Mouse (Mus musculus): ENCODE measurements around the gene Faim. TPM values are rescaled to one million over a fixed set of nuclear protein-coding genes. Genes with fewer than 3 reads are reported as not detected.
A peak's percentile ranks its signal among the peaks of the same experiment; 100 is the strongest.

Gene Faim
- polyA plus RNA-seq, 1 experiment from 2014 or later = 97.0 TPM

DNA sequence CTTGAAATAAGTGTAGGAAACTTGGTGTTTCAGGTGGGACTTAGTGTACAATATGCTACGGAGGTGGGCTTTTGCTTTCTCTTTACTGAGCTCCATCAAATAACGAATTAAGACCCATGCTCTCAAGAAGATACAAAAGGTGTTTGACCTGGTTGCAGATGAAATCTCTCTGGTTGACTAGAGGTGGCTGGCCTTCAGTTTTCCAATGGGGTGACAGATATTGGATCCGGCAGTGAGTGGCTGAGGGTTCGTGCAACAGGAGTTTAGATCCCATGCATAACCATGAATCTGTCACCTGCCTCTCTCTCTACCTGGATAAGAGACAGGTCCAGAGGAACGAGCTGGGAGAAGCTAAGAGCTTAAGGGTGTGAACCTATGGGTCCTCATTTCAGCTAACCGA lies 27.5 kb upstream of the Faim start:
- WGBS = 4% methylated on average over 6 of the region's 6 CpGs
- Histone ChIP-seq H3K4me2 (no peak overlapping the region), H3K4me3 (0 out of 2 replicates have a peak overlapping the region, but pooled peaks have one; percentile 15), H3K9me3 (replicated peaks) (no peaks in the 10 kb centered on the region), H3K9ac (no peak overlapping the region), H3K4me1 (peaks cover 29% of the 10 kb centered on the region), H3K27me3 (peaks cover 99% of the 10 kb centered on the region), H3K36me3 (ENCODE audit: poor library complexity, severe bottlenecking) (no peaks in the 10 kb centered on the region), H3K27ac (no peak overlapping the region)
- no peak for ATAC-seq

DNA sequence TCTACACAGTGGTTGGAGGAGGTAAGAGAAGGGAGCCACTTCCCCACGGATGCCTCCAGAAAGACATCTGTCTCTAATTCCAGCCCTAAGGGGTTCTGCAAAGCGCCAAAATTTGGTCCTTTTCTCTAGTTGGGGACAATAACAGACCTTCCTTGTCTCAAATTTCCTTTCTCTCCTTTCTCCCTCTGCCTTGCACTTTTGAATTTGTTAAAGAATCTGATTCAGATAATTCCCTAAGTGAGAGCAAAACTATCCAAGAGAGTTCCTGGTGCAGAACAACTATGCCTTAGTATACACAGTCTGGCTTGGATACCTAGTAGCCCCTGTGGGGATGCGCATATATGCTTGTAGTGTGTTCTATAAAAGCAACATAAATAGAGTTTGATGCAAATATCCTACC lies 26.3 kb upstream of the Faim start:
- no peaks in the 10 kb centered on the region for H3K36me3 ChIP-seq (ENCODE audit: poor library complexity, severe bottlenecking)
- H3K9ac ChIP-seq = no peak overlapping the region
- H3K27ac ChIP-seq = no peak overlapping the region
- no peaks in the 10 kb centered on the region for H3K9me3 ChIP-seq (replicated peaks)
- H3K4me1 ChIP-seq = peaks cover 24% of the 10 kb centered on the region
- H3K4me3 ChIP-seq = no peak overlapping the region
- no peak for ATAC-seq
- WGBS = 24% methylated on average over 3 of the region's 3 CpGs
- peaks cover 98% of the 10 kb centered on the region for H3K27me3 ChIP-seq
- no peak overlapping the region for H3K4me2 ChIP-seq

DNA sequence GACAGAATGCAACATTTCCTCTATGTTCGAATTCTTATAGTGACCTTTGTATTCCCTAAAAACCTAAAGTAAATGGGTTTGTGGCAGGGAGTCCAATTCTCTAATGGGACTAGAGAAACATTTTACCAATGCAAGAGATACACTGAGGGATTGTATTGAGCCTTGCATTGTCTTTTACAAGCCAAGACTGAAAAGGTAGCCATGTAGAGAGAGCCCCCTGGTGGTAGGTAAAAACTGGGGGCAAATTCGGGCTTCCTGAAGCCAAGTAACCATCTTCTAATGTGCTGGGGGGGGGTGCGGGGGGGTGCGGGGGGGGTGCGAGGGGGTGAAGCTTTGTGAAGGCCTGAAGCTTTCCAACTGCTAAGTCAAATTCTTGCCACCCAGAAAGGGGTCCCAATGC lies 25.8 kb upstream of the Faim start:
- H3K9ac ChIP-seq = no peak overlapping the region
- H3K4me2 ChIP-seq = no peak overlapping the region
- H3K4me3 ChIP-seq = no peak overlapping the region
- peaks cover 19% of the 10 kb centered on the region for H3K4me1 ChIP-seq
- H3K9me3 ChIP-seq (replicated peaks) = no peaks in the 10 kb centered on the region
- H3K36me3 ChIP-seq (ENCODE audit: poor library complexity, severe bottlenecking) = no peaks in the 10 kb centered on the region
- 14% methylated on average over 5 of the region's 5 CpGs for WGBS
- H3K27me3 ChIP-seq = peaks cover 98% of the 10 kb centered on the region
- H3K27ac ChIP-seq = no peak overlapping the region
- ATAC-seq = no peak

- H3K27ac ChIP-seq = no peak overlapping the region
- H3K9me3 ChIP-seq (replicated peaks) = no peaks in the 10 kb centered on the region
- H3K4me3 ChIP-seq = no peak overlapping the region
- no peak overlapping the region for H3K4me2 ChIP-seq
- H3K36me3 ChIP-seq (ENCODE audit: poor library complexity, severe bottlenecking) = no peaks in the 10 kb centered on the region
- no peak for ATAC-seq
- 2% methylated on average over 22 of the region's 22 CpGs for WGBS
- peaks cover 4% of the 10 kb centered on the region for H3K4me1 ChIP-seq
- H3K27me3 ChIP-seq = peaks cover 98% of the 10 kb centered on the region
- H3K9ac ChIP-seq = no peak overlapping the region
These were observed 24.3 kb upstream of the Faim start for GRCm38 (mm10) chr9:98961591-98962477.

DNA sequence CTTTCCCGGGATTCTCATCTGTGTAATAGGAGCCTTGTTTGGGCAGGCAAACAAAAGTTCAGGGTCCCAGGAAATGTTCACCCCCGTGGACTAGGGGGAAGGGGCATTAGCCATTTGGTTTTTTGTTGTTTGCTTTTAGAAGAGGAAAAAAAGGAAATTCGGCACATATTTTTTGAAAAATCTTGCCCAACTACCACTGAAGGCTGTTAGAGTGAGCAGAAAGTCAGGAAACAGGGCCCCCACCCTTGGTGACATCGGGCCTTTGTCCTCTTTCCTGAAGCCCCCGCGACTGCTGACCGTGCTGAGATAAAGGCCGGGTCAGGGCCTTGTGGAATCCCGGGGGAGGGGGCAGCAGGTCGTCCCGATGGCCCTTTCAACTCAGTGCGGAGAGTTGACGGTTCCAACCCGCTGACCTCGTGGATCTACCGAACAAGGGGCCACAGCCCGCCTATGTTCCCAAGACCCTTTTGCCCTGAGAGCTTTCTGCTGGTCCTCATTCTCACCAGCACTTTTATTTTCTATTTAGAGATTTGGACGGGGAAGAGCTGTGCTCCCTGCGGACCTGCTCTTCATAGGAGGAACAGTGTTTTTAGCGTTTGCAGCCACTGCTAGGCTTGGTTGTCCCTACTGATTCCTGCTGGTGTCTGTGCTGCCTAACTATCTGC lies 23.6 kb upstream of the Faim start:
- Histone ChIP-seq H3K4me1 (no peaks in the 10 kb centered on the region; the same call in 1 of the 2 replicates), H3K4me2 (no peak overlapping the region), H3K27ac (no peak overlapping the region), H3K4me3 (no peak overlapping the region), H3K9me3 (replicated peaks) (no peaks in the 10 kb centered on the region), H3K9ac (no peak overlapping the region), H3K27me3 (peaks cover 98% of the 10 kb centered on the region), H3K36me3 (ENCODE audit: poor library complexity, severe bottlenecking) (no peaks in the 10 kb centered on the region)
- no peak for ATAC-seq
- under 1% methylated on average over 20 of the region's 20 CpGs for WGBS

DNA sequence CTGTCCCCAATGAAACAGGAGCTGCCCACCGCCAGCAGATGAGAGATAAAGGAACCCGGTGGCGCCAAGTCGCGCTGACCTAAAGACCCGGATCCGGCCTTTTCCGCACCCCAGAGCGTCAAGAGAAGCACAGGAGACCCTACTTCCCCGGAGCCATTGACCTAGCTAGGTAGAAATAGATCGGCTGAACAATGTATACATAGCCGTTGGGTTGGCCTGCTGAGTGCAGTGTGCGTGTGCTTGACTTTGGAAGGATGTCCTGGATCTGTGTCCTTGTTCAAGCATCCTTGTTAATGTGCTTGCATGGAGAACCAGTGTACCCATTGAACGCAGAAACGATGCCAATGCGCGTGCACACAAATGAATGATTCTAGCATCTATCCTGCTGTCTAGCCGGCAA lies 22.5 kb upstream of the Faim start:
- Histone ChIP-seq H3K27me3 (peaks cover 94% of the 10 kb centered on the region), H3K27ac (no peak overlapping the region), H3K9me3 (replicated peaks) (no peaks in the 10 kb centered on the region), H3K4me2 (no peak overlapping the region), H3K4me1 (no peaks in the 10 kb centered on the region; the same call in 1 of the 2 replicates), H3K36me3 (ENCODE audit: poor library complexity, severe bottlenecking) (no peaks in the 10 kb centered on the region), H3K4me3 (no peak overlapping the region), H3K9ac (no peak overlapping the region)
- ATAC-seq = no peak
- 2% methylated on average over 18 of the region's 18 CpGs for WGBS

DNA sequence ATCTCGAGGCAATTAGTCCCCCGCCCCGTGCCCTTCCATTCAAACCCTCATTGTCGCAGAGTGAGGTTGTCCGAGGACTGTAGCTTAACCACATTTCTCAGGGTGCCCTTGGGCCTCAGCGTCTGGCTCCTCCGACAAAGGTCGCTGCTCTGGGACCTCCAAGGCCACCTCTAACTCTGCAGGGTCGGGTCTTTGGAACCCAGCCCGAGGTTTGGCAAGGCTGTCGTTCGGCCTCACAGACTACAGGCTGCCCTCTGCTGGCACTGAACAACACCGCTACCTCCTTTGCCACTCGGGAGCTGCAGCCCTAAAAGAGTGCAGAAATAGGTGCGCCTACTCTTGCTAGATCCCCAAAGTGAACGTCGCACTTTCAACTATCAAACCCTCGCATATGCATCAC lies 21.1 kb upstream of the Faim start:
- Histone ChIP-seq H3K4me2 (no peak overlapping the region), H3K36me3 (ENCODE audit: poor library complexity, severe bottlenecking) (no peaks in the 10 kb centered on the region), H3K9ac (no peak overlapping the region), H3K4me1 (no peaks in the 10 kb centered on the region; the same call in 1 of the 2 replicates), H3K9me3 (replicated peaks) (no peaks in the 10 kb centered on the region), H3K4me3 (0 out of 2 replicates have a peak overlapping the region, but pooled peaks have one; percentile 10), H3K27me3 (peaks cover 94% of the 10 kb centered on the region), H3K27ac (no peak overlapping the region)
- 2% methylated on average over 18 of the region's 18 CpGs for WGBS
- peak; percentile 43; the same call in 1 of the 2 replicates for ATAC-seq

DNA sequence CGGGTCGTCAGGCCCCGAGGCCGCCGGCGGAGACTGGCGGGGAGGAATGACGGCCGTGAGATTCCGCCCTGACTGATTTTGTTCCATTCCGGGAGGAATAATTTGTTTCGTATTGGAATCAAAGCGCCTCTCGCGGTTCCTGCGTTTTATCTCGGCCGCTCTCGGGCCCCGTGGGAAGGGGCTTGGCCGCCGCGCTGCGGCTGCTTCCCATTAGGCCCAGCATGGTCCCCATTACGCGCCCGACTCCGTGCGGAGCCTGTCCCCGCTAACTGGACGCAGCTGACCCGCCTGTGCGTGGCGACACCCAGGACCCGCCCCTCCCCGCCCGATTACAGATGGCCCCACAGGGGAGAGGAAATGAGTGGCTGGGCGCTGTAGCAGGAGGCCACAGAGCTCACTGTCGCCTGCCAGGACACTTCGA lies 13.1 kb upstream of the Faim start:
- Histone ChIP-seq H3K27ac (no peak overlapping the region), H3K4me3 (peak overlapping the region; percentile 33), H3K27me3 (peaks cover 93% of the 10 kb centered on the region), H3K9me3 (replicated peaks) (peaks cover 11% of the 10 kb centered on the region; the same call in 1 of the 2 replicates), H3K9ac (peak overlapping the region; percentile 34), H3K4me2 (peak overlapping the region; percentile 56), H3K4me1 (peaks cover 9% of the 10 kb centered on the region), H3K36me3 (ENCODE audit: poor library complexity, severe bottlenecking) (no peaks in the 10 kb centered on the region)
- no peak; the same call in 1 of the 2 replicates for ATAC-seq
- under 1% methylated on average over 40 of the region's 40 CpGs for whole genome bisulfite sequencing

DNA sequence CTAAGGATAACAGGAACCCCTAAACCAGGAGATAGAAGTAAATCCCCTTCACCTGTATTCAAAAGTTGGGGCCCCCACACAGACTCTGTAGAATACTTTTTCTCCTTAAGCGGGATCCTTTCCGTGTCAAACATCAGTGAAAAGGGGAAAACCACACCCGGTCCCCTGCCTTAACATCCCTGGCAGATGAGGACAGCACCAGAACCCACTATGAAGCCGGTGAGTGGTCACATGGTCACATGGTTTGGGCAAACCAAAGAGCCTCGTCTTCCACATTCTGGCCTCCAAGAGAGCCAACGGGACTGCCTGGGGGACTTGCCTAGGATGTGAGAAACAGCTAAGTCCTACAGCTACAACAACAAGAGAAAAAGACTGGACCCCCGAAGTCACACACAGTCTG lies 12.6 kb upstream of the Faim start:
- H3K27me3 ChIP-seq = peaks cover 93% of the 10 kb centered on the region
- ATAC-seq = no peak
- no peak overlapping the region for H3K27ac ChIP-seq
- H3K4me1 ChIP-seq = peaks cover 9% of the 10 kb centered on the region
- H3K4me3 ChIP-seq = peak overlapping the region; percentile 33; the same call in 1 of the 2 replicates
- no peak overlapping the region for H3K9ac ChIP-seq
- H3K9me3 ChIP-seq (replicated peaks) = peaks cover 11% of the 10 kb centered on the region; the same call in 1 of the 2 replicates
- H3K36me3 ChIP-seq (ENCODE audit: poor library complexity, severe bottlenecking) = no peaks in the 10 kb centered on the region
- 3% methylated on average over 7 of the region's 7 CpGs for WGBS
- H3K4me2 ChIP-seq = peak overlapping the region; percentile 56

- H3K9me3 ChIP-seq (replicated peaks) = peaks cover 11% of the 10 kb centered on the region; the same call in 1 of the 2 replicates
- peaks cover 83% of the 10 kb centered on the region for H3K27me3 ChIP-seq
- peaks cover 14% of the 10 kb centered on the region for H3K4me1 ChIP-seq
- no peak overlapping the region for H3K9ac ChIP-seq
- H3K4me2 ChIP-seq = no peak overlapping the region
- ATAC-seq = no peak
- no peak overlapping the region for H3K27ac ChIP-seq
- H3K4me3 ChIP-seq = no peak overlapping the region
- H3K36me3 ChIP-seq (ENCODE audit: poor library complexity, severe bottlenecking) = no peaks in the 10 kb centered on the region
- 33% methylated on average over 2 of the region's 2 CpGs for WGBS
These were observed 11.3 kb upstream of the Faim start for GRCm38 (mm10) chr9:98974898-98975297.

DNA sequence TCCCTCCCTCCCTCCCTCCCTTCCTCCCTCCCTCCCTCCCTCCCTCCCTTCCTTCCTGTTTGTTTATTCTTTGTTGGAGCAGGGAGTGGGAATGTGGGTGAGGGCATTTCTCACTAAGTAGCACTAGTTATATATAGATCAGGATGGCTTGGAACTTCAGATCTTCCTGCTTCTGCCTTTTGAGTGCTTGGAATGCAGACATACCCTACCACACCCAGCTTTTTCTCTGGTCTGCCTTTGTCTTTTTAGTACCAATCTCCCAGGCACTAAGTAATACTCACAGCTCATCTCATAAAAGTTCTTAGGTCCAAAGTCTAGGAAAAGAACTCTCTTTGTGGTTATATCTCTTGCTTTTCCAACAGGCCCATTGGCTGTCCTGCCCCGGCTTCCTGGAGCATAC lies 10.1 kb upstream of the Faim start:
- WGBS = 86% methylated on average over 1 of the region's 1 CpGs
- H3K4me2 ChIP-seq = no peak overlapping the region
- no peak overlapping the region for H3K9ac ChIP-seq
- no peak overlapping the region for H3K27ac ChIP-seq
- peaks cover 72% of the 10 kb centered on the region for H3K27me3 ChIP-seq
- H3K4me1 ChIP-seq = peaks cover 16% of the 10 kb centered on the region
- H3K36me3 ChIP-seq (ENCODE audit: poor library complexity, severe bottlenecking) = no peaks in the 10 kb centered on the region
- no peak for ATAC-seq
- no peak overlapping the region for H3K4me3 ChIP-seq
- H3K9me3 ChIP-seq (replicated peaks) = peaks cover 1% of the 10 kb centered on the region; the same call in 1 of the 2 replicates

DNA sequence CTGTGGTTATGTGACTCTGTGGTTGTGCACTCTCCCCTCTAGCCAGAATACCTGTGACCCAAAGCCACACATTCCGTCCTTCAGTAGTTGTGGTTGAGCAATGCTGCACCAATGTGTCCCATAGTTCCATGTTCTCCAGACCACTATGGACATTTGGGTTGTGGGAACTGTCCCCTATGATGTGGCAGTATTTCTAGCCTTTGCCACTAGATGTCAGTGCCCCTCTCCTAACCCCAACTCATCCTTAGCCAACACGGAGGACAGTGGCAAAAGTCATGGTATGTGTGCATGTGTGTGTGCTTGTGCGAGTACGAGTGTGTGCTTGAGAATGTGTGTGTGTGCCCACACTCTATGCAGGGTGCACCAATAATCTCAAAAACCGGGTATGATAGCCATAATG lies 9.7 kb upstream of the Faim start:
- H3K4me2 ChIP-seq = no peak overlapping the region
- H3K27ac ChIP-seq = no peak overlapping the region
- H3K36me3 ChIP-seq (ENCODE audit: poor library complexity, severe bottlenecking) = no peaks in the 10 kb centered on the region
- WGBS = 39% methylated on average over 5 of the region's 5 CpGs
- peaks cover 67% of the 10 kb centered on the region for H3K27me3 ChIP-seq
- H3K4me3 ChIP-seq = no peak overlapping the region
- H3K4me1 ChIP-seq = peaks cover 16% of the 10 kb centered on the region
- no peak overlapping the region for H3K9ac ChIP-seq
- ATAC-seq = no peak
- H3K9me3 ChIP-seq (replicated peaks) = no peaks in the 10 kb centered on the region

Measured in forebrain, embryonic 13.5 days (tissue).